Mouse (Mus musculus): ENCODE data around the gene 3110021N24Rik. TPM values are rescaled to one million over a fixed set of nuclear protein-coding genes. Genes with fewer than 3 reads are reported as not detected.

3110021N24Rik gene
- polyA plus RNA-seq, 1 experiment from 2014 or later = 0.79 TPM

- Histone ChIP-seq H3K9me3 (replicated peaks; ENCODE audit: control insufficient read depth, low read length) (no peaks in the 10 kb centered on the region), H3K4me3 (replicated peaks; ENCODE audit: low read length) (no peak overlapping the region), H3K27me3 (ENCODE audit: control insufficient read depth, insufficient read depth, low read length) (no peaks in the 10 kb centered on the region), H3K4me1 (ENCODE audit: control insufficient read depth, insufficient read depth, low read length) (no peaks in the 10 kb centered on the region), H3K4me2 (ENCODE audit: low read depth, low read length) (no peak overlapping the region), H3K27ac (ENCODE audit: low read length) (no peak overlapping the region), H3K9ac (ENCODE audit: low read length) (no peak overlapping the region), H3K36me3 (ENCODE audit: control insufficient read depth, insufficient read depth, low read length) (peaks cover 2% of the 10 kb centered on the region; the same call in 1 of the 2 replicates)
- no peak for ATAC-seq (ENCODE audit: insufficient read depth, low FRiP score)
- 77% methylated on average over 1 of the region's 1 CpGs for WGBS
Measured at GRCm38 (mm10) chr4:108730450-108730849, 11.0 kb downstream of the 3110021N24Rik start.

DNA sequence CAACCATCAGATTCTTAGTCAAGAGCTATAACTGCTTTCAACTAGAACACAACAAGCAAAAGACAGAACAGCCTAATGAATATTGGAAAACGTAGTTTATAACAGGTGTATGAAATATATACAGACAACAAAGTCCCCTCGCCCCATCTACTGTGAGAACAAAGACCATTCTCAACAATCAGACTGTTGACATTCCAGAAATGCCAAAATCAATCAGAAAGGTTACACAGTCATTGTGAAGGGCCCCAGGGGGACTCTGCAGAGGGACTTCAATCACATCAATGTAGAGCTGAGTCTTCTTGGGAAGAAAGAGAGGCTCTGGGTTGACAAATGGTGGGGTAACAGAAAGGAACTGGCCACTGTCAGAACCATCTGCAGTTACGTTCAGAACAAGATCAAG is 12.1 kb downstream of the 3110021N24Rik start:
- Histone ChIP-seq H3K27ac (ENCODE audit: low read length) (no peak overlapping the region), H3K9ac (ENCODE audit: low read length) (no peak overlapping the region), H3K4me1 (ENCODE audit: control insufficient read depth, insufficient read depth, low read length) (no peaks in the 10 kb centered on the region), H3K36me3 (ENCODE audit: control insufficient read depth, insufficient read depth, low read length) (no peaks in the 10 kb centered on the region), H3K4me2 (ENCODE audit: low read depth, low read length) (no peak overlapping the region), H3K9me3 (replicated peaks; ENCODE audit: control insufficient read depth, low read length) (no peaks in the 10 kb centered on the region), H3K4me3 (replicated peaks; ENCODE audit: low read length) (no peak overlapping the region), H3K27me3 (ENCODE audit: control insufficient read depth, insufficient read depth, low read length) (no peaks in the 10 kb centered on the region)
- 45% methylated on average over 3 of the region's 3 CpGs for WGBS
- ATAC-seq (ENCODE audit: insufficient read depth, low FRiP score) = no peak

DNA sequence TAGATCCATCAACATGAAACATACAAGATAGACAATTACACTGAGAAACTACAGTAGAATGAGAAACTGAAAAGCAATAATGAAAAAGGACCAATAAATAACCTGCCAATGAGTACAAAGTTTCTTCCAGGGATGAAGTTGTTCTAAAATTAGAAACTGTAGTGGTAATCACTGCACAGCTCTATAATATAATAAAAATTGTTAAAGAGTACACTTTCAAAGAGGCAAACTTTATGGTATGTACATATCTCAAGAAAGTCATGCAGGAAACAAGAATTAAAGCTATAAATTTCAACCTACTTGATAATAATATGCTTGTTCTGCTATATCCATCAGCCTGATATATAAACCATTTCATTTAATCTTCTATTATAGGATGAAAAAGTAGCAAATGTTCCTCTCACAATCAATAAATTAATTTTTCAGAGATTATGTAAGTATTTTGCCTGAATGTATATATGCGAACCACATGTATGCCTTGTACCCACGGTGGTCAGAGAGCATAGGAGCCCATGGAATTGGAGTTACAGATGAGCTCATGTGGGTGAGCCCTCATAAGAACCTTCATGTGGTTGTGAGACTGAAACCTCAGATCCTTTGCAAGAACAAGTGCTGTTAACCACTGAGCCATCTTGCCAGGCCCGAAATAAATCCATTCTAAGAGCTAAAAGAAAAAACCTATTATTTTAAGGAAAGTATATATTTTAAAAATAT is 26.9 kb downstream of the 3110021N24Rik start:
- H3K4me1 ChIP-seq (ENCODE audit: control insufficient read depth, insufficient read depth, low read length) = no peaks in the 10 kb centered on the region
- H3K4me2 ChIP-seq (ENCODE audit: low read depth, low read length) = no peak overlapping the region
- no peak overlapping the region for H3K4me3 ChIP-seq (replicated peaks; ENCODE audit: low read length)
- H3K27me3 ChIP-seq (ENCODE audit: control insufficient read depth, insufficient read depth, low read length) = no peaks in the 10 kb centered on the region
- H3K27ac ChIP-seq (ENCODE audit: low read length) = no peak overlapping the region
- H3K9ac ChIP-seq (ENCODE audit: low read length) = no peak overlapping the region
- ATAC-seq (ENCODE audit: insufficient read depth, low FRiP score) = no peak
- H3K36me3 ChIP-seq (ENCODE audit: control insufficient read depth, insufficient read depth, low read length) = no peaks in the 10 kb centered on the region; the same call in 1 of the 2 replicates
- WGBS = 87% methylated on average over 3 of the region's 3 CpGs
- no peaks in the 10 kb centered on the region for H3K9me3 ChIP-seq (replicated peaks; ENCODE audit: control insufficient read depth, low read length)

DNA sequence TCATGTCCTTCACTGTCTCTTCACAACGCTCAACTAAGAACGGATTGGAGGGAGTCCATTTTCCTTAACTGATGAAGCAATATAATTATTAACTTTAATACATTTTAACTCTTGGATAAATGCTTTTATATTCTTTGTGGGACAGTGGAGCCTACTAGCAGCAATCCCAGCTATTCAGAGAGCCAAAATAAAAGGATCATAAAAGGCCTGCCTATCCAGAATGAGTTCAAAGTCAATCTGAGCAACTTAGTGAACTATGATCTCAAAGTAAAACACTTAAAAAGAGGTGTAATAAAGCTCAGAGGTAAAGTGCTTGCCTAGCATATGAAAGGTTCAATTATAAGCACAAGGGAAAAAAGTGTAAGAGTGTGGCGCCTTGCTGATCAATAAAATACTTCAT is 40.1 kb downstream of the 3110021N24Rik start:
- Histone ChIP-seq H3K27ac (ENCODE audit: low read length) (no peak overlapping the region), H3K4me1 (ENCODE audit: control insufficient read depth, insufficient read depth, low read length) (no peaks in the 10 kb centered on the region), H3K4me3 (replicated peaks; ENCODE audit: low read length) (no peak overlapping the region), H3K36me3 (ENCODE audit: control insufficient read depth, insufficient read depth, low read length) (no peaks in the 10 kb centered on the region), H3K9ac (ENCODE audit: low read length) (no peak overlapping the region), H3K9me3 (replicated peaks; ENCODE audit: control insufficient read depth, low read length) (no peaks in the 10 kb centered on the region), H3K4me2 (ENCODE audit: low read depth, low read length) (no peak overlapping the region), H3K27me3 (ENCODE audit: control insufficient read depth, insufficient read depth, low read length) (no peaks in the 10 kb centered on the region)
- no peak for ATAC-seq (ENCODE audit: insufficient read depth, low FRiP score)
- 91% methylated on average over 3 of the region's 3 CpGs for WGBS

- H3K27me3 ChIP-seq (ENCODE audit: control insufficient read depth, insufficient read depth, low read length) = no peaks in the 10 kb centered on the region
- no peaks in the 10 kb centered on the region for H3K4me1 ChIP-seq (ENCODE audit: control insufficient read depth, insufficient read depth, low read length)
- no peak overlapping the region for H3K9ac ChIP-seq (ENCODE audit: low read length)
- H3K4me3 ChIP-seq (replicated peaks; ENCODE audit: low read length) = no peak overlapping the region
- no peak overlapping the region for H3K4me2 ChIP-seq (ENCODE audit: low read depth, low read length)
- no peak for ATAC-seq (ENCODE audit: insufficient read depth, low FRiP score)
- H3K27ac ChIP-seq (ENCODE audit: low read length) = no peak overlapping the region
- no peaks in the 10 kb centered on the region for H3K36me3 ChIP-seq (ENCODE audit: control insufficient read depth, insufficient read depth, low read length)
- no peaks in the 10 kb centered on the region for H3K9me3 ChIP-seq (replicated peaks; ENCODE audit: control insufficient read depth, low read length)
Measured at GRCm38 (mm10) chr4:108768527-108768926, 49.1 kb downstream of the 3110021N24Rik start.

GRCm38 (mm10) chr4:108779763-108780056 is 60.3 kb downstream of the 3110021N24Rik start:
- Histone ChIP-seq H3K27me3 (ENCODE audit: control insufficient read depth, insufficient read depth, low read length) (no peaks in the 10 kb centered on the region), H3K4me2 (ENCODE audit: low read depth, low read length) (peak overlapping the region; percentile 74), H3K9me3 (replicated peaks; ENCODE audit: control insufficient read depth, low read length) (no peaks in the 10 kb centered on the region), H3K27ac (ENCODE audit: low read length) (peak overlapping the region; percentile 97), H3K9ac (ENCODE audit: low read length) (peak overlapping the region; percentile 100), H3K36me3 (ENCODE audit: control insufficient read depth, insufficient read depth, low read length) (no peaks in the 10 kb centered on the region), H3K4me3 (replicated peaks; ENCODE audit: low read length) (peak overlapping the region; percentile 91), H3K4me1 (ENCODE audit: control insufficient read depth, insufficient read depth, low read length) (0 out of 2 replicates have a peak, but pooled peaks cover 4% of the 10 kb centered on the region)
- 0% methylated on average over 7 of the region's 7 CpGs for WGBS
- no peak for ATAC-seq (ENCODE audit: insufficient read depth, low FRiP score)

GRCm38 (mm10) chr4:108780057-108780863 is 60.8 kb downstream of the 3110021N24Rik start, which contains the start of gene Zfyve9:
Gene Zfyve9, minus strand, starts transcription at chr4:108780798.
- WGBS = under 1% methylated on average over 110 of the region's 111 CpGs
- Histone ChIP-seq H3K27me3 (ENCODE audit: control insufficient read depth, insufficient read depth, low read length) (no peaks in the 10 kb centered on the region), H3K27ac (ENCODE audit: low read length) (peak within 1 kb of the TSS; percentile 97), H3K9me3 (replicated peaks; ENCODE audit: control insufficient read depth, low read length) (no peaks in the 10 kb centered on the region), H3K4me1 (ENCODE audit: control insufficient read depth, insufficient read depth, low read length) (0 out of 2 replicates have a peak, but pooled peaks cover 4% of the 10 kb centered on the region), H3K36me3 (ENCODE audit: control insufficient read depth, insufficient read depth, low read length) (no peaks in the 10 kb centered on the region), H3K4me3 (replicated peaks; ENCODE audit: low read length) (peak within 1 kb of the TSS; percentile 91), H3K4me2 (ENCODE audit: low read depth, low read length) (peak within 1 kb of the TSS; percentile 74), H3K9ac (ENCODE audit: low read length) (peak within 1 kb of the TSS; percentile 100)
- ATAC-seq (ENCODE audit: insufficient read depth, low FRiP score) = peak; percentile 95

DNA sequence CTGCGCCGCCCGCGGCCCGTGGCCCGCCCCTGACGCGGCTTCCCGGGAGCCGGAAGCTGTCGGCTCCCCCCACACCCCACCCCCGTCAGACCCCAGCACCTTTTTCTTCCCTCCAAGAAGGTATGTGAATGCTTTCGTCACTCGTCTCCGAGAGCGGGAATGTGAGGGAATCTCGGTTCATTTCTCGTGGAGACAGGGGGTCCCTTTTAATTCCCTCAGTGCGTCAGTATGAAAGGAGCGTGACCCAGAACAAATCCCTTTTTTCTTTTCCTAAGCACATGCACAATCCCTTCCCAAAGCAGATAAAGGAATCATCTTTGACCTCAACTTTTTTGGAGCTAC is 61.4 kb downstream of the 3110021N24Rik start:
- Histone ChIP-seq H3K9me3 (replicated peaks; ENCODE audit: control insufficient read depth, low read length) (no peaks in the 10 kb centered on the region), H3K4me3 (replicated peaks; ENCODE audit: low read length) (peak overlapping the region; percentile 91), H3K4me1 (ENCODE audit: control insufficient read depth, insufficient read depth, low read length) (0 out of 2 replicates have a peak, but pooled peaks cover 4% of the 10 kb centered on the region), H3K36me3 (ENCODE audit: control insufficient read depth, insufficient read depth, low read length) (no peaks in the 10 kb centered on the region), H3K9ac (ENCODE audit: low read length) (peak overlapping the region; percentile 100), H3K27ac (ENCODE audit: low read length) (peak overlapping the region; percentile 97), H3K4me2 (ENCODE audit: low read depth, low read length) (peak overlapping the region; percentile 74), H3K27me3 (ENCODE audit: control insufficient read depth, insufficient read depth, low read length) (no peaks in the 10 kb centered on the region)
- ATAC-seq (ENCODE audit: insufficient read depth, low FRiP score) = no peak
- WGBS = 0% methylated on average over 20 of the region's 20 CpGs

- peak overlapping the region; percentile 74 for H3K4me2 ChIP-seq (ENCODE audit: low read depth, low read length)
- no peaks in the 10 kb centered on the region for H3K36me3 ChIP-seq (ENCODE audit: control insufficient read depth, insufficient read depth, low read length)
- H3K27me3 ChIP-seq (ENCODE audit: control insufficient read depth, insufficient read depth, low read length) = no peaks in the 10 kb centered on the region
- WGBS = 67% methylated on average over 3 of the region's 3 CpGs
- no peaks in the 10 kb centered on the region for H3K9me3 ChIP-seq (replicated peaks; ENCODE audit: control insufficient read depth, low read length)
- H3K4me3 ChIP-seq (replicated peaks; ENCODE audit: low read length) = no peak overlapping the region
- ATAC-seq (ENCODE audit: insufficient read depth, low FRiP score) = no peak
- no peak overlapping the region for H3K9ac ChIP-seq (ENCODE audit: low read length)
- H3K27ac ChIP-seq (ENCODE audit: low read length) = no peak overlapping the region
- H3K4me1 ChIP-seq (ENCODE audit: control insufficient read depth, insufficient read depth, low read length) = 0 out of 2 replicates have a peak, but pooled peaks cover 4% of the 10 kb centered on the region
Measured at GRCm38 (mm10) chr4:108781596-108781995, 62.1 kb downstream of the 3110021N24Rik start.

Measured in stomach, embryonic 16.5 days (tissue).